Mouse (Mus musculus): ENCODE results near the gene Tdg.

DNA sequence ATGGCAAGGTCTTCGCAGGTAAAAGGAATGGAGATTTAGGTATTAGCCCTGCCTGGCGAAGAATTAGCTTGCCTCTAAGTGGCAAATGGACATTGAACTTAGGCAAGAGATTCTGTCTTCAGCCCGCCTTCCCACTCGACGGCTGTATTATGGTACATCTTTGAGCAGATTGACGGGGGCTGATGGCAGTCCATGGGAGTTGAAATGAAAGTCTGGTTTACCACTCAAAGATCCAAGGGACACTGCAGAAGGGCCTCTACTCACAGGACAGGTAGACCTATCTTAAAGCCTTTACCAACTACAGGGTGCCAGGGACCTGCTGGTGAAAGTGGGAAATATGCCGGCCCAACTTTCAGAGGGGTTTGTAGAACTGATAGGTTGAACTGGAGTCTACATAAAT, 869 bp downstream of the Tdg start:
- TF ChIP-seq POLR2A (IDR thresholded peaks at IDR 0.05; ENCODE audit: low read depth, low read length) (no peak), CTCF (IDR thresholded peaks at IDR 0.05; ENCODE audit: borderline replicate concordance, insufficient read depth, low read length) (no peak)
